Mouse (Mus musculus): ENCODE data around the gene Fgf10. TPM values are rescaled to one million over a fixed set of nuclear protein-coding genes. Genes with fewer than 3 reads are reported as not detected.
A peak's percentile ranks its signal among the peaks of the same experiment; 100 is the strongest.

The Fgf10 gene
- polyA plus RNA-seq, 1 experiment from 2014 or later = 0.05 TPM

DNA sequence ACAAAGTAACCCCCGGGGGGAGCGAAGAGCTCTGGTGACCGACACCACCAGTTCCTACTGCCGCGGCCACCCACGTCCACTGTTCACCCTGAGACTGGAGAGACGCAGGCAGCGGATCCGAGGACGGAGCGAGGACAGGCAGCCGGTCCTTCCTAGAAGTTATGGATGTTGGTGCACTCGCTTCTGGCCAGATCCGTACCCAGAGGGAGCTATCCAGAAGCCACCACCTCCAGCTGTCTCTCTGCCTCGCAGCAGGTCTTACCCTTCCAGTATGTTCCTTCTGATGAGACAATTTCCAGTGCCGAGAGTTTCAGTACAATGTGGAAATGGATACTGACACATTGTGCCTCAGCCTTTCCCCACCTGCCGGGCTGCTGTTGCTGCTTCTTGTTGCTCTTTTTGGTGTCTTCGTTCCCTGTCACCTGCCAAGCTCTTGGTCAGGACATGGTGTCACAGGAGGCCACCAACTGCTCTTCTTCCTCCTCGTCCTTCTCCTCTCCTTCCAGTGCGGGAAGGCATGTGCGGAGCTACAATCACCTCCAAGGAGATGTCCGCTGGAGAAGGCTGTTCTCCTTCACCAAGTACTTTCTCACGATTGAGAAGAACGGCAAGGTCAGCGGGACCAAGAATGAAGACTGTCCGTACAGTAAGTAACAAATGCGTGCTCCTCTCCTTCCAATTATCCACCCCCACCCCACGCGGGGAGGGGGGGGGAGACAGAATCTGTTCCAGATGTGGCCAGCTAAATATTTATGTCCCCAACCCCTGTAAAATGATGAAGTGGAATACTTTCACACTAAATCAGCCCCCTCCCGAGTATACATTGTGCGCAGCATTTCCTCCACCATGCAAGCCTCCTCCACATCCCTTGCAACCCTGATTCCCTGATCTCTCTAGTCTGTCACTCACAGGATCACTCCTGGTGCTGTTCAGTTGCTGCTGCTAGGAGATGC, 45.8 kb downstream of the Fgf10 start:
- Histone ChIP-seq H3K36me3 (replicated peaks; ENCODE audit: insufficient read depth, low read length) (no peaks in the 10 kb centered on the region), H3K4me2 (ENCODE audit: low read depth, low read length) (peak overlapping the region; percentile 63), H3K4me1 (ENCODE audit: insufficient read depth) (no peaks in the 10 kb centered on the region), H3K27ac (ENCODE audit: low read depth) (no peak overlapping the region), H3K9me3 (ENCODE audit: low read length) (no peaks in the 10 kb centered on the region), H3K27me3 (ENCODE audit: insufficient read depth, low read length) (peaks cover 30% of the 10 kb centered on the region), H3K4me3 (ENCODE audit: low read depth, low read length) (0 out of 2 replicates have a peak overlapping the region, but pooled peaks have one; percentile 30), H3K9ac (replicated peaks) (no peak overlapping the region)
- WGBS (ENCODE audit: insufficient replicate concordance) = 3% methylated on average over 31 of the region's 31 CpGs
- TF ChIP-seq EP300 (IDR thresholded peaks at IDR 0.05; ENCODE audit: low read depth) = no peak
- TF ChIP-seq CTCF (IDR thresholded peaks at IDR 0.05; ENCODE audit: low read depth) = no peak
- ATAC-seq (0 out of 2 replicates have a peak, but pooled peaks have one; percentile 13), DNase-seq (no peak)

DNA sequence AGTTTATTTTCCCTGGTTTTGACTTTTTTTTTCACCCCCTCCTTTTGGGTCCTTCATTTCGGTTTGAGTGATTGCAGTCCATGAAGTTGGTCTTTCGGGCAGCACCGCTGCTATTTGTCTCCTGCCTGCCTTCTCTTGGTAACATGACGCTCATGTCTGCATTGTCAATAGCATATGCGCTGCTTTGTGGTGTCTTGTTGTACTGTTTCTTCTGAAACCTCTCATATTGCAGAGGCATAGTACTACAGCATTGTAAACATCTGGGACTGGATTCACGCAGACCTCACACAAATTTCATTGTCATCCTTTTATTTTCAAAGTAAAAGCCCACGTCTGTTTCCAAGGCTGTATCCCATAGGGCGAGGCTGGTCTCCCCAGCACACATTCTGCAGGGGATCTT, 46.7 kb downstream of the Fgf10 start:
- WGBS (ENCODE audit: insufficient replicate concordance) = 19% methylated on average over 8 of the region's 8 CpGs
- Histone ChIP-seq H3K27me3 (ENCODE audit: insufficient read depth, low read length) (peaks cover 30% of the 10 kb centered on the region), H3K36me3 (replicated peaks; ENCODE audit: insufficient read depth, low read length) (no peaks in the 10 kb centered on the region), H3K4me1 (ENCODE audit: insufficient read depth) (no peaks in the 10 kb centered on the region), H3K9me3 (ENCODE audit: low read length) (no peaks in the 10 kb centered on the region), H3K9ac (replicated peaks) (no peak overlapping the region), H3K4me3 (ENCODE audit: low read depth, low read length) (no peak overlapping the region), H3K27ac (ENCODE audit: low read depth) (no peak overlapping the region), H3K4me2 (ENCODE audit: low read depth, low read length) (no peak overlapping the region)
- no peak for TF ChIP-seq CTCF (IDR thresholded peaks at IDR 0.05; ENCODE audit: low read depth)
- TF ChIP-seq EP300 (IDR thresholded peaks at IDR 0.05; ENCODE audit: low read depth) = no peak
- DNase-seq (no peak), ATAC-seq (no peak)

DNA sequence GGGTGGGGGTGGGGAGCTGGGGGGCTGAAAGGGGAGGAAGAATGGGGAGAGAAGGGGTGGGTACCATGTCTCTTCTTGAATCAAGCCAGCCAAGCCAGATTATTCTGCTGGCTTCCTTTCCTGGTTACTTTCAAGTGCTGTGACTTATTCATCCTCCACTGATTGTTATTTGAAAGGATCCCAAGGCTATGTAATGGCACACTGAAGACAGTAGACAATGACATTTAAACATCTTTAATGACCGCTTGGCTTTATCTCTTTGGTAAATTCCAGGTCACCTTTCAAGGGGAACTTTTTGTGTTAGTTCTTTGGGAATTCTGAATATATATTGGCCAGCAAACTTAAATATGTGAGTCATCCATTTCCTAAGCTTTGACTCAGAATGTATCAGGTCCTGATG, 47.1 kb downstream of the Fgf10 start:
- no peak for ATAC-seq
- no peak overlapping the region for H3K9ac ChIP-seq (replicated peaks)
- 70% methylated on average over 1 of the region's 1 CpGs for WGBS (ENCODE audit: insufficient replicate concordance)
- no peak overlapping the region for H3K27ac ChIP-seq (ENCODE audit: low read depth)
- no peak for TF ChIP-seq EP300 (IDR thresholded peaks at IDR 0.05; ENCODE audit: low read depth)
- TF ChIP-seq CTCF (IDR thresholded peaks at IDR 0.05; ENCODE audit: low read depth) = no peak
- no peak overlapping the region for H3K4me3 ChIP-seq (ENCODE audit: low read depth, low read length)
- DNase-seq = no peak
- H3K9me3 ChIP-seq (ENCODE audit: low read length) = no peaks in the 10 kb centered on the region
- H3K4me1 ChIP-seq (ENCODE audit: insufficient read depth) = no peaks in the 10 kb centered on the region
- peaks cover 30% of the 10 kb centered on the region for H3K27me3 ChIP-seq (ENCODE audit: insufficient read depth, low read length)
- H3K4me2 ChIP-seq (ENCODE audit: low read depth, low read length) = no peak overlapping the region
- no peaks in the 10 kb centered on the region for H3K36me3 ChIP-seq (replicated peaks; ENCODE audit: insufficient read depth, low read length)

DNA sequence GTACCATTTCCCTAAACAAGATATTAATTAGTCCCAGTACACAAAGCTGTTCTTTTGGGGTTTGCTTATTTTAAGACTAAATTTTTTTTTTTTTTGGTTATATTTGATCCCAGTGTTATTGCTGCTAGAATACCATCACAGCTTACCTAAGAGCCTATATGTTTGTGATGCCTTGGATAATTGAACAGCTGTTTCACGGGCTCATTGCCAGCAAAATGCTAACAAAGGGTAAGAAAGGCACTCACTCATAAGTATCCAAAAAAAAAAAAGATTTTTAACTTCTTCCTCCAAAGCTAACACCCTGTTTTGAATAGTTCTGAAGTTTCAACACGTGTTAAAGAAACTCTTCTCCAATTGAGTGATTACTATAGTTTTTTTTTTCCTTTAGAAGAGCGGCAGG, 48.8 kb downstream of the Fgf10 start:
- WGBS (ENCODE audit: insufficient replicate concordance) = 54% methylated on average over 3 of the region's 3 CpGs
- H3K4me3 ChIP-seq (ENCODE audit: low read depth, low read length) = no peak overlapping the region
- no peak for TF ChIP-seq CTCF (IDR thresholded peaks at IDR 0.05; ENCODE audit: low read depth)
- TF ChIP-seq EP300 (IDR thresholded peaks at IDR 0.05; ENCODE audit: low read depth) = no peak
- no peak overlapping the region for H3K4me2 ChIP-seq (ENCODE audit: low read depth, low read length)
- no peaks in the 10 kb centered on the region for H3K9me3 ChIP-seq (ENCODE audit: low read length)
- no peaks in the 10 kb centered on the region for H3K36me3 ChIP-seq (replicated peaks; ENCODE audit: insufficient read depth, low read length)
- H3K9ac ChIP-seq (replicated peaks) = no peak overlapping the region
- no peak overlapping the region for H3K27ac ChIP-seq (ENCODE audit: low read depth)
- peaks cover 30% of the 10 kb centered on the region for H3K27me3 ChIP-seq (ENCODE audit: insufficient read depth, low read length)
- H3K4me1 ChIP-seq (ENCODE audit: insufficient read depth) = no peaks in the 10 kb centered on the region
- DNase-seq (no peak), ATAC-seq (no peak)

DNA sequence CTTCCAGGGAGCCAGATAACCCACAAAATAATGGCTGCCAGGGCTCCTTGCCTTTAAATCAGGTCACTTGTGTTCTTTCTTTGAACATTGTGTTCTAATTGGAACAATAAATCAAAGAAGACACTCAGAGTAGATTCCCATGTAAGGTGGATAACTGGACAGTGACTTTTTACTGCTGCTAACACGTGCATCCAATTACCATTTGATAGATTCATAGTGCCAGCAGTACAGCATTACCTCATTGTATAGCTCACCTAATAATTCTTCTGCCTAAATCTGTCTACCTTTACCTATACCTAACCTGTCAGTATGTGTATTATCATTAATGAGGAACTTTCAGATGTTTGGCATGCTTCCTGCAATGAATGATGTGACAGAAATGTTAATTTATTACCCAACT, 52.1 kb downstream of the Fgf10 start:
- DNase-seq = no peak

DNA sequence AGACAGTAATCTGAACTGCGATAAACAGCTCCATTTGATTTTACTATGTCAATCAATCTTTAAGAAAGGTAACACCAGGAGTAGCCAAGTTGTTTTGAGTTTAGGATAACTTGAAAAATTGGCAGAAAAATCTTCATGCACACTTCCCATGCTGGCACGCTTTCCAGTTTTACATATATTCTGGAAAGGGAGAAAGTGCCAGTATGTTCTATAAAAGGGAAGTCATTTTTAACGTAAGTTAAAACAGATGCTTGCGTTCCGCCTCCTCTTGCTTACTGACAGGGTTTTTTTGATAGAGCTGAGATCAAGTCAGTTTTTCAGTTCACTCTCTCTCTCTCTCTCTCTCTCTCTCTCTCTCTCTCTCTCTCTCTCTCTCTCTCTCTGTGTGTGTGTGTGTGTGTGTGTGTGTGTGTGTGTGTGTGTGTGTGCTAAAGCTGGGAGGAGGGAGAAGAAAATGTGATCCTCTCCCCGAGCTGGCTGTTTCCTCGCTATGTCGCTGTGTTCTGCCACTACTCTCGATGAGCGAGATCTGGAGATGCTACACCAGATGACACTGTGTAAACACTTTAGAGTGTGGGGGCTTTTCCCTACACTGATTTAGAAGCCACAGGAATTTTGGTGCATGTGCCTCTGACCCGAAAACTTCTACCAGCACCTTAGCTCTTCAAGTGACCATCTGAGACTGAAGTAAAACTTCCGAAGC, 62.4 kb downstream of the Fgf10 start:
- no peaks in the 10 kb centered on the region for H3K27me3 ChIP-seq (ENCODE audit: insufficient read depth, low read length)
- H3K9me3 ChIP-seq (ENCODE audit: low read length) = no peaks in the 10 kb centered on the region
- DNase-seq (no peak), ATAC-seq (no peak)
- H3K4me3 ChIP-seq (ENCODE audit: low read depth, low read length) = no peak overlapping the region
- 48% methylated on average over 12 of the region's 12 CpGs for WGBS (ENCODE audit: insufficient replicate concordance)
- H3K4me2 ChIP-seq (ENCODE audit: low read depth, low read length) = no peak overlapping the region
- no peak overlapping the region for H3K27ac ChIP-seq (ENCODE audit: low read depth)
- no peak overlapping the region for H3K9ac ChIP-seq (replicated peaks)
- TF ChIP-seq EP300 (IDR thresholded peaks at IDR 0.05; ENCODE audit: low read depth) (no peak), CTCF (IDR thresholded peaks at IDR 0.05; ENCODE audit: low read depth) (no peak)
- no peaks in the 10 kb centered on the region for H3K4me1 ChIP-seq (ENCODE audit: insufficient read depth)
- no peaks in the 10 kb centered on the region for H3K36me3 ChIP-seq (replicated peaks; ENCODE audit: insufficient read depth, low read length)

More for the DNA sequence above, 52.1 kb downstream of the Fgf10 start:
- H3K27me3 ChIP-seq (ENCODE audit: insufficient read depth, low read length) = no peaks in the 10 kb centered on the region
- no peak overlapping the region for H3K9ac ChIP-seq (replicated peaks)
- H3K4me2 ChIP-seq (ENCODE audit: low read depth, low read length) = no peak overlapping the region
- H3K36me3 ChIP-seq (replicated peaks; ENCODE audit: insufficient read depth, low read length) = no peaks in the 10 kb centered on the region
- no peak overlapping the region for H3K27ac ChIP-seq (ENCODE audit: low read depth)
- no peaks in the 10 kb centered on the region for H3K4me1 ChIP-seq (ENCODE audit: insufficient read depth)
- no peaks in the 10 kb centered on the region for H3K9me3 ChIP-seq (ENCODE audit: low read length)
- no peak for TF ChIP-seq EP300 (IDR thresholded peaks at IDR 0.05; ENCODE audit: low read depth)
- TF ChIP-seq CTCF (IDR thresholded peaks at IDR 0.05; ENCODE audit: low read depth) = no peak
- WGBS (ENCODE audit: insufficient replicate concordance) = 44% methylated on average over 1 of the region's 1 CpGs
- no peak overlapping the region for H3K4me3 ChIP-seq (ENCODE audit: low read depth, low read length)
- ATAC-seq = no peak
